Comparison of ENCODE assay signal across 17 mouse cellular contexts in the genomic region with DNA sequence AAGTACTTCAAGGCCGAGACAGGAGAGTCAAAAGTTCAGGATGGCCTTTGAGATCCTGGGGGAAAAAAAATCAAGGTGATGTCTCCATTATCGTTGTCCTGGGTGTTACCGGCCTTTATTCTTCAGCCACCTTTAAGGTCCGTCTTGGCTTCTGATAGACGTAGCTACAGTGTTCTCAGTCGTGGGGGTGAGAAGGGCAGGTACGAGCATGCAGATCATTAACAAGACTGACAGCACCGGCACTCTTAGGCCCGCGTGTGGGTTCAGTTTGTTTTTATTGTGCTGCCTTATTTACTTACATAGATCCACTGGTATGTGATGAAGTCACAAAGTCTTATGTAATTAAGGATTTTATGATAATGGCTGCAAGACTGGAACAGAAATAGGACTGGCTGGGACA. TPM values are rescaled to one million over a fixed set of nuclear protein-coding genes. Genes with fewer than 3 reads are reported as not detected.
DNase-seq lines count a peak whose midpoint lies in the region; ATAC-seq and TF ChIP-seq lines count a peak whose summit lies in the region.
"Had no signal": no experiment of that assay in that cellular context is flagged by ENCODE, and none has a peak within 500 bp of the region (broad histone marks: within the 10 kb centered on the region; RNA-seq: fewer than 3 reads in every experiment).

No protein-coding gene starts in this region.

- no peak for TF ChIP-seq CTCF in liver, postnatal 0 days (IDR thresholded peaks at IDR 0.05; ENCODE audit: low read depth)

- H3K27me3 ChIP-seq in forebrain, embryonic 10.5 days (ENCODE audit: poor library complexity, severe bottlenecking): no peaks in the 10 kb centered on the region
- H3K27me3 ChIP-seq in forebrain, embryonic 12.5 days: no peaks in the 10 kb centered on the region
- no peaks in the 10 kb centered on the region for H3K27me3 ChIP-seq in kidney, embryonic 16.5 days (ENCODE audit: insufficient read depth, low read length)
- no peaks in the 10 kb centered on the region for H3K27me3 ChIP-seq in liver, postnatal 0 days (ENCODE audit: insufficient read depth, low read length)
- H3K27me3 ChIP-seq: intestine, embryonic 15.5 days had no signal

- no peak overlapping the region for H3K4me3 ChIP-seq in forebrain, embryonic 10.5 days
- no peak overlapping the region for H3K4me3 ChIP-seq in forebrain, embryonic 12.5 days (replicated peaks)
- no peak overlapping the region for H3K4me3 ChIP-seq in kidney, embryonic 16.5 days (ENCODE audit: low read length)
- peak overlapping the region; percentile 15; the same call in 1 of the 2 replicates for H3K4me3 ChIP-seq in liver, postnatal 0 days (ENCODE audit: low read depth, low read length)
- H3K4me3 ChIP-seq: hindbrain, embryonic 10.5 days; intestine, embryonic 15.5 days had no signal

- no peaks in the 10 kb centered on the region for H3K4me1 ChIP-seq in forebrain, embryonic 10.5 days
- no peaks in the 10 kb centered on the region for H3K4me1 ChIP-seq in forebrain, embryonic 12.5 days
- peaks cover 15% of the 10 kb centered on the region for H3K4me1 ChIP-seq in kidney, embryonic 16.5 days (ENCODE audit: insufficient read depth, low read length)
- peaks cover 72% of the 10 kb centered on the region for H3K4me1 ChIP-seq in liver, postnatal 0 days (ENCODE audit: insufficient read depth)
- H3K4me1 ChIP-seq: hindbrain, embryonic 10.5 days had no signal

- no peaks in the 10 kb centered on the region for H3K9me3 ChIP-seq in forebrain, embryonic 10.5 days
- no peaks in the 10 kb centered on the region for H3K9me3 ChIP-seq in forebrain, embryonic 12.5 days
- H3K9me3 ChIP-seq in kidney, embryonic 16.5 days (ENCODE audit: low read length): no peaks in the 10 kb centered on the region
- no peaks in the 10 kb centered on the region for H3K9me3 ChIP-seq in liver, postnatal 0 days (ENCODE audit: low read length)
- H3K9me3 ChIP-seq: hindbrain, embryonic 10.5 days; intestine, embryonic 15.5 days had no signal

- WGBS in forebrain, embryonic 10.5 days: 93% methylated on average over 10 of the region's 10 CpGs
- WGBS in forebrain, embryonic 12.5 days: 93% methylated on average over 10 of the region's 10 CpGs
- WGBS in kidney, embryonic 16.5 days: 60% methylated on average over 10 of the region's 10 CpGs
- 70% methylated on average over 10 of the region's 10 CpGs for WGBS in liver, postnatal 0 days (ENCODE audit: insufficient replicate concordance)

- H3K4me2 ChIP-seq in forebrain, embryonic 12.5 days: no peak overlapping the region
- no peak overlapping the region for H3K4me2 ChIP-seq in kidney, embryonic 16.5 days (replicated peaks; ENCODE audit: low read depth, low read length)
- peak overlapping the region; percentile 75 for H3K4me2 ChIP-seq in liver, postnatal 0 days (ENCODE audit: low read depth, low read length)
- H3K4me2 ChIP-seq: intestine, embryonic 15.5 days had no signal

- H3K27ac ChIP-seq in forebrain, embryonic 10.5 days: peak overlapping the region; percentile 60; the same call in 1 of the 2 replicates
- no peak overlapping the region for H3K27ac ChIP-seq in forebrain, embryonic 12.5 days
- H3K27ac ChIP-seq in kidney, embryonic 16.5 days (ENCODE audit: low read length): no peak overlapping the region
- H3K27ac ChIP-seq in liver, postnatal 0 days (ENCODE audit: low read depth): peak overlapping the region; percentile 94
- H3K27ac ChIP-seq: hindbrain, embryonic 10.5 days; intestine, embryonic 15.5 days had no signal

- no peak for DNase-seq in forebrain, embryonic 10.5 days (ENCODE audit: extremely low spot score, low spot score)
- peak; percentile 52 for DNase-seq in kidney, adult 18-20 months
- DNase-seq in kidney, postnatal 14 days: peak; percentile 63
- DNase-seq in liver, postnatal 0 days: no peak
- no peak for DNase-seq in thymus, postnatal 0 days (ENCODE audit: low spot score)
- DNase-seq in left cerebral cortex, adult 18-20 months (ENCODE audit: low spot score in 2 of 2): no peak
- DNase-seq: cerebellum, adult 18-20 months; gastrocnemius, postnatal 36 days had no signal

- TF ChIP-seq EP300 in liver, postnatal 0 days (IDR thresholded peaks at IDR 0.05; ENCODE audit: low read depth): no peak

- no peak for ATAC-seq in forebrain, embryonic 12.5 days (ENCODE audit: low FRiP score)
- ATAC-seq in kidney, embryonic 16.5 days (ENCODE audit: low FRiP score, low TSS enrichment): no peak
- no peak for ATAC-seq in liver, postnatal 0 days
- ATAC-seq: intestine, embryonic 15.5 days; lung, postnatal 0 days had no signal

- H3K9ac ChIP-seq in forebrain, embryonic 12.5 days: no peak overlapping the region
- H3K9ac ChIP-seq in kidney, embryonic 16.5 days (replicated peaks; ENCODE audit: low read length): no peak overlapping the region
- H3K9ac ChIP-seq in liver, postnatal 0 days (replicated peaks): peak overlapping the region; percentile 51
- H3K9ac ChIP-seq: intestine, embryonic 15.5 days had no signal

- peaks cover 98% of the 10 kb centered on the region for H3K36me3 ChIP-seq in forebrain, embryonic 10.5 days (replicated peaks)
- peaks cover 70% of the 10 kb centered on the region for H3K36me3 ChIP-seq in forebrain, embryonic 12.5 days (replicated peaks)
- H3K36me3 ChIP-seq in kidney, embryonic 16.5 days (ENCODE audit: insufficient read depth, low read length): peaks cover 29% of the 10 kb centered on the region
- peaks cover 41% of the 10 kb centered on the region for H3K36me3 ChIP-seq in liver, postnatal 0 days (replicated peaks; ENCODE audit: insufficient read depth, low read length)

RNA-seq across cellular contexts. Expression of a gene that starts 9.0 kb away (rescaled TPM):
- not detected in 2 replicates for polyA plus RNA-seq in forebrain, embryonic 10.5 days (2016; fragmentation: Nextera tagmentation; extraction: Ambion mirVana)
- not detected in 2 replicates for polyA plus RNA-seq in forebrain, embryonic 12.5 days (2016; fragmentation: Nextera tagmentation; extraction: Ambion mirVana)
- 0.09 and 0.14 TPM in 2 replicates for polyA plus RNA-seq in kidney, embryonic 16.5 days (2015; fragmentation: Nextera tagmentation; extraction: Ambion mirVana)
- polyA plus RNA-seq in liver, postnatal 0 days (2015; fragmentation: Nextera tagmentation; extraction: Ambion mirVana): 0.08 and 0.21 TPM in 2 replicates
- polyA plus RNA-seq in thymus, postnatal 0 days (2015; fragmentation: Nextera tagmentation; extraction: Ambion mirVana): 0.12 and 0.14 TPM in 2 replicates
- 1 to 10 TPM; 2.0 to 3.6 TPM for total RNA-seq in left cerebral cortex, adult 18-20 months (2021)
- total RNA-seq: common myeloid progenitor, adult 5-6 weeks; megakaryocyte-erythroid progenitor cell, adult 5-6 weeks had no signal
- polyA plus RNA-seq: intestine, embryonic 15.5 days; limb, embryonic 11.5 days; neural tube, embryonic 14.5 days had no signal

RNA-seq across cellular contexts. Expression of a gene that starts 29.4 kb away (rescaled TPM):
- polyA plus RNA-seq in forebrain, embryonic 10.5 days (2016; fragmentation: Nextera tagmentation; extraction: Ambion mirVana): 78.7 and 93.9 TPM in 2 replicates
- 83.8 and 93.1 TPM in 2 replicates for polyA plus RNA-seq in forebrain, embryonic 12.5 days (2016; fragmentation: Nextera tagmentation; extraction: Ambion mirVana)
- 221 and 250 TPM in 2 replicates for polyA plus RNA-seq in kidney, embryonic 16.5 days (2015; fragmentation: Nextera tagmentation; extraction: Ambion mirVana)
- 530 and 545 TPM in 2 replicates for polyA plus RNA-seq in liver, postnatal 0 days (2015; fragmentation: Nextera tagmentation; extraction: Ambion mirVana)
- 803 and 920 TPM in 2 replicates for polyA plus RNA-seq in thymus, postnatal 0 days (2015; fragmentation: Nextera tagmentation; extraction: Ambion mirVana)
- 10 to 100 TPM; 45.3 to 77.9 TPM for total RNA-seq in left cerebral cortex, adult 18-20 months (2021)

RNA-seq across cellular contexts. Expression of a gene that starts 51.0 kb away (rescaled TPM):
- polyA plus RNA-seq in forebrain, embryonic 10.5 days (2016; fragmentation: Nextera tagmentation; extraction: Ambion mirVana): 0.26 and 0.30 TPM in 2 replicates
- polyA plus RNA-seq in forebrain, embryonic 12.5 days (2016; fragmentation: Nextera tagmentation; extraction: Ambion mirVana): 0.67 and 1.1 TPM in 2 replicates
- 0.50 and 0.60 TPM in 2 replicates for polyA plus RNA-seq in kidney, embryonic 16.5 days (2015; fragmentation: Nextera tagmentation; extraction: Ambion mirVana)
- polyA plus RNA-seq in liver, postnatal 0 days (2015; fragmentation: Nextera tagmentation; extraction: Ambion mirVana): 1.0 and 1.8 TPM in 2 replicates
- 1.7 TPM in 2 replicates for polyA plus RNA-seq in thymus, postnatal 0 days (2015; fragmentation: Nextera tagmentation; extraction: Ambion mirVana)
- under 1 TPM; 0.14 to 0.40 TPM for total RNA-seq in left cerebral cortex, adult 18-20 months (2021)
- total RNA-seq: gastrocnemius, postnatal 36 days had no signal

Comparison
In these comparisons a context has a peak if more than half of its experiments do, and no peak if none do; other contexts are left out.
1. H3K27ac ChIP-seq: peak in forebrain, embryonic 10.5 days (single experiment) and liver, postnatal 0 days (single experiment); none in forebrain, embryonic 12.5 days (single experiment) and kidney, embryonic 16.5 days (single experiment).
2. DNase-seq: peak in kidney, adult 18-20 months (single experiment) and kidney, postnatal 14 days (single experiment); none in forebrain, embryonic 10.5 days (single experiment), liver, postnatal 0 days (single experiment), thymus, postnatal 0 days (single experiment) and left cerebral cortex, adult 18-20 months (0 of 2).